In the genomic region with DNA sequence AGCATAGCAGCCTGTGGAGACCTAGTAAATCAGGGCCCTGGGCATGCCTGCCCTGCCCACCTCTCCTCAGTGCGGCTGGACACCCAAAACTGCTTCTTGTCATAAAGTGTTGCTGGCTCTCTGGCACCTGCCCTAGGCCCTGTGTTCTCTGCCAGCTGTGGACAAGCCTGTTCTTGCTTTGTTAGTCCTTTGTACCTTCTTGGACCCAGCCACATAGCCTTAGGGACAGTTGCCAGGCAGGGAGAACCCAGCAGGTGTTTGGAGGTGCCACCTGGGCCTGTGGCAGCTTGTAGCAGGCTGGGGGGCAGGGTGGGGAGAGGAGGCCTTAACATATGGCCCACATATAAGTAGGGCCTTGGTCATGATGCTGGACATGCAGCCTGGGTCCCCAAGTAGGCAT, we compare ENCODE assay signal across 11 mouse cellular contexts.
DNase-seq lines count a peak whose midpoint lies in the region; ATAC-seq and TF ChIP-seq lines count a peak whose summit lies in the region.
"Had no signal": no experiment of that assay in that cellular context is flagged by ENCODE, and none has a peak within 500 bp of the region (broad histone marks: within the 10 kb centered on the region; RNA-seq: fewer than 3 reads in every experiment).

No protein-coding gene starts in this region.

- no peak overlapping the region for H3K4me2 ChIP-seq in forebrain, embryonic 11.5 days (ENCODE audit: low read depth, low read length, severe bottlenecking)
- no peak overlapping the region for H3K4me2 ChIP-seq in kidney, postnatal 0 days (ENCODE audit: low read length)

- H3K4me3 ChIP-seq in liver, adult 2 months (ENCODE audit: insufficient read depth, low read depth, low read length) = no peak overlapping the region
- no peak overlapping the region for H3K4me3 ChIP-seq in forebrain, embryonic 11.5 days (ENCODE audit: low read depth, low read length)
- H3K4me3 ChIP-seq in kidney, postnatal 0 days (replicated peaks; ENCODE audit: low read depth, low read length) = no peak overlapping the region
- no peak overlapping the region for H3K4me3 ChIP-seq in small intestine, adult 2 months (ENCODE audit: low read depth, low read length)
- H3K4me3 ChIP-seq: erythroblast, embryonic 14.5 days; myocyte had no signal

- no peaks in the 10 kb centered on the region for H3K36me3 ChIP-seq in liver, adult 2 months (ENCODE audit: control insufficient read depth, insufficient read depth, low read length)
- no peaks in the 10 kb centered on the region for H3K36me3 ChIP-seq in forebrain, embryonic 11.5 days (ENCODE audit: control insufficient read depth, insufficient read depth, low read length)
- H3K36me3 ChIP-seq in kidney, postnatal 0 days (ENCODE audit: insufficient read depth, low read length) = no peaks in the 10 kb centered on the region
- no peaks in the 10 kb centered on the region for H3K36me3 ChIP-seq in small intestine, adult 2 months (ENCODE audit: control insufficient read depth, insufficient read depth, low read length)

- no peak overlapping the region for H3K27ac ChIP-seq in liver, adult 2 months (replicated peaks; ENCODE audit: insufficient read depth, low read depth, low read length)
- peak overlapping the region; percentile 34 for H3K27ac ChIP-seq in forebrain, embryonic 11.5 days (ENCODE audit: low read depth, low read length)
- peak overlapping the region; percentile 70 for H3K27ac ChIP-seq in kidney, postnatal 0 days
- peak overlapping the region; percentile 18; the same call in 1 of the 2 replicates for H3K27ac ChIP-seq in small intestine, adult 2 months (ENCODE audit: insufficient read depth, low read depth, low read length)

- no peaks in the 10 kb centered on the region; the same call in 1 of the 2 replicates for H3K79me2 ChIP-seq in liver, adult 2 months (ENCODE audit: control insufficient read depth, insufficient read depth, low read length)

- no peak for DNase-seq in liver, adult 2 months (ENCODE audit: extremely low read depth, low read depth, low spot score)
- DNase-seq in liver = no peak
- no peak for DNase-seq in forebrain, embryonic 11.5 days (ENCODE audit: low spot score)
- no peak for DNase-seq in kidney, postnatal 0 days (ENCODE audit: low spot score)
- no peak for DNase-seq in right cerebral cortex, adult 2 months (ENCODE audit: low spot score in 2 of 2)
- DNase-seq in thymus, postnatal 25 days = no peak
- no peak for DNase-seq in frontal cortex, adult 2 months (ENCODE audit: extremely low spot score in 1 of 2, low spot score in 1 of 2)
- DNase-seq: thymus, postnatal 14 days had no signal

- WGBS in liver, adult 2 months = 81% methylated on average over 1 of the region's 1 CpGs
- 85% methylated on average over 1 of the region's 1 CpGs for WGBS in forebrain, embryonic 11.5 days
- 46% methylated on average over 1 of the region's 1 CpGs for WGBS in kidney, postnatal 0 days
- WGBS in small intestine, adult 2 months = 37% methylated on average over 1 of the region's 1 CpGs

- ATAC-seq in forebrain, embryonic 11.5 days (replicated peaks; ENCODE audit: low FRiP score) = no peak
- ATAC-seq in kidney, postnatal 0 days (replicated peaks; ENCODE audit: low FRiP score, low read depth) = peak; percentile 0; the same call in 1 of the 2 replicates

- H3K27me3 ChIP-seq in liver, adult 2 months (ENCODE audit: control insufficient read depth, insufficient read depth, low read length) = no peaks in the 10 kb centered on the region
- H3K27me3 ChIP-seq in forebrain, embryonic 11.5 days (ENCODE audit: control insufficient read depth, insufficient read depth, low read length) = no peaks in the 10 kb centered on the region
- no peaks in the 10 kb centered on the region for H3K27me3 ChIP-seq in kidney, postnatal 0 days (ENCODE audit: insufficient read depth, low read length)
- no peaks in the 10 kb centered on the region for H3K27me3 ChIP-seq in small intestine, adult 2 months (ENCODE audit: control insufficient read depth, insufficient read depth, low read length)

- no peak for TF ChIP-seq CTCF in liver, adult 2 months (IDR thresholded peaks at IDR 0.05; ENCODE audit: low read depth, low read length)
- TF ChIP-seq CTCF in kidney, postnatal 0 days (IDR thresholded peaks at IDR 0.05; ENCODE audit: low read depth) = no peak
- no peak for TF ChIP-seq CTCF in small intestine, adult 2 months (IDR thresholded peaks at IDR 0.05; ENCODE audit: extremely low read depth, insufficient read length, insufficient replicate concordance, low read depth, low read length)

- peak overlapping the region; percentile 24; the same call in 1 of the 2 replicates for H3K9ac ChIP-seq in liver, adult 2 months (ENCODE audit: low read depth, low read length)
- H3K9ac ChIP-seq in forebrain, embryonic 11.5 days (ENCODE audit: low read length) = peak overlapping the region; percentile 17; the same call in 1 of the 2 replicates
- no peak overlapping the region for H3K9ac ChIP-seq in kidney, postnatal 0 days (ENCODE audit: low read depth, low read length)

- no peaks in the 10 kb centered on the region for H3K9me3 ChIP-seq in forebrain, embryonic 11.5 days (ENCODE audit: control insufficient read depth, low read length)
- no peaks in the 10 kb centered on the region for H3K9me3 ChIP-seq in kidney, postnatal 0 days (replicated peaks; ENCODE audit: low read length)

- TF ChIP-seq POLR2A in liver, adult 2 months (IDR thresholded peaks at IDR 0.05; ENCODE audit: extremely low read depth, insufficient read depth, low read length) = no peak
- TF ChIP-seq POLR2A in small intestine, adult 2 months (IDR thresholded peaks at IDR 0.05; ENCODE audit: low read depth, low read length) = no peak

- peaks cover 21% of the 10 kb centered on the region for H3K4me1 ChIP-seq in liver, adult 2 months (ENCODE audit: control insufficient read depth, insufficient read depth, low read length)
- H3K4me1 ChIP-seq in forebrain, embryonic 11.5 days (replicated peaks; ENCODE audit: control insufficient read depth, insufficient read depth, low read length) = peaks cover 33% of the 10 kb centered on the region
- H3K4me1 ChIP-seq in kidney, postnatal 0 days (replicated peaks; ENCODE audit: insufficient read depth, low read length) = peaks cover 49% of the 10 kb centered on the region
- H3K4me1 ChIP-seq in small intestine, adult 2 months (ENCODE audit: control insufficient read depth, insufficient read depth, insufficient read length, low read length) = peaks cover 53% of the 10 kb centered on the region
